ENCODE assay signal across 9 mouse cellular contexts in the genomic region with DNA sequence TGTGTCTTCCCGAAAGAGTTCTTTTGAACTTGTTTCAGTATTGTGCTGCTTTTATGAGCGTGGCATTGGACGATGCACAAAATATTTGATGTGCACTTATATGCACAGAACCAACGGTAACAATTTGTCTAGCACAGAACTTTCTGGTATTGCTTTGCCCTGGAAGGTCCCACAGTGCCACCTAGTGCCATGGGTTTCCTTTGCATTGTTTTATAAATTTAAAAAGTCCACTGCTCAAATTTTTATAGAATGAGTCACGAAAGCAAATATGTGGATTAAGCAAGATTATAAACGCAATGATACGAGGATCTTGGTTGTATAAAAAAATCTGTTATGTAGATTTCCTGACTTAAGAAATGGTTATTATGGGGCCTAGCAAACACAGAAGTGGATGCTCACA.
DNase-seq lines count a peak whose midpoint lies in the region; ATAC-seq and TF ChIP-seq lines count a peak whose summit lies in the region.
"Had no signal": no experiment of that assay in that cellular context is flagged by ENCODE, and none has a peak within 500 bp of the region (broad histone marks: within the 10 kb centered on the region; RNA-seq: fewer than 3 reads in every experiment).

No protein-coding gene starts in this region.

- WGBS in heart, embryonic 10.5 days = 55% methylated on average over 7 of the region's 7 CpGs

- TF ChIP-seq CTCF in G1E (IDR thresholded peaks at IDR 0.05; ENCODE audit: low read depth, low read length) = no peak; the same call in 1 of the 2 replicates

- peaks cover 9% of the 10 kb centered on the region; the same call in 1 of the 2 replicates for H3K4me1 ChIP-seq in heart, embryonic 10.5 days
- no peaks in the 10 kb centered on the region for H3K4me1 ChIP-seq in G1E (ENCODE audit: insufficient read depth, low read depth, low read length)
- H3K4me1 ChIP-seq: liver, embryonic 15.5 days had no signal

- no peak overlapping the region for H3K27ac ChIP-seq in heart, embryonic 10.5 days
- H3K27ac ChIP-seq: liver, embryonic 15.5 days had no signal

- H3K9me3 ChIP-seq in heart, embryonic 10.5 days = no peaks in the 10 kb centered on the region
- peaks cover 4% of the 10 kb centered on the region for H3K9me3 ChIP-seq in G1E (replicated peaks)
- H3K9me3 ChIP-seq: liver, embryonic 15.5 days had no signal

- H3K36me3 ChIP-seq in heart, embryonic 10.5 days = peaks cover 5% of the 10 kb centered on the region; the same call in 1 of the 2 replicates
- peaks cover 37% of the 10 kb centered on the region for H3K36me3 ChIP-seq in G1E (replicated peaks)
- H3K36me3 ChIP-seq: liver, embryonic 15.5 days had no signal

- H3K27me3 ChIP-seq in heart, embryonic 10.5 days (ENCODE audit: insufficient read depth, poor library complexity, severe bottlenecking) = no peaks in the 10 kb centered on the region
- no peaks in the 10 kb centered on the region for H3K27me3 ChIP-seq in G1E (ENCODE audit: insufficient read depth, low read length)
- H3K27me3 ChIP-seq: liver, embryonic 15.5 days had no signal

- H3K4me3 ChIP-seq in heart, embryonic 10.5 days = no peak overlapping the region
- no peak overlapping the region for H3K4me3 ChIP-seq in G1E (ENCODE audit: low read depth, low read length)
- H3K4me3 ChIP-seq: liver, embryonic 15.5 days had no signal

- ATAC-seq in G1E (ENCODE audit: extremely low read depth, insufficient number of reproducible peaks, low FRiP score, poor library complexity, severe bottlenecking) = no peak
- ATAC-seq in granulocyte monocyte progenitor cell, adult 5-6 weeks (replicated peaks; ENCODE audit: poor library complexity, severe bottlenecking) = 0 out of 2 replicates have a peak, but pooled peaks have one; percentile 25

- DNase-seq in heart, adult 18-20 months = peak; percentile 67 to 89
- no peak for DNase-seq in heart, embryonic 10.5 days (ENCODE audit: low spot score)
- peak; percentile 3 for DNase-seq in G1E (ENCODE audit: low spot score)
- DNase-seq in cerebellum, adult 9-10 months = peak; percentile 46
- DNase-seq in left cerebral cortex, adult 8-10 months (ENCODE audit: low spot score in 2 of 2) = peak; percentile 31 to 46
- DNase-seq in ovary, postnatal 10 days (ENCODE audit: low spot score) = peak; percentile 20
- DNase-seq in urinary bladder, adult 18-20 months (ENCODE audit: low spot score in 2 of 2) = peak; percentile 59 to 66
